Mouse (Mus musculus): ENCODE results near the gene Ccdc175. TPM values are rescaled to one million over a fixed set of nuclear protein-coding genes. Genes with fewer than 3 reads are reported as not detected.

Gene Ccdc175
- total RNA-seq, 2 experiments from 2014 or later = not detected

GRCm38 (mm10) chr12:72104027-72104426 is 80.8 kb downstream of the Ccdc175 start:
- no peak for DNase-seq (ENCODE audit: low spot score in 2 of 2)

- DNase-seq (ENCODE audit: low spot score in 2 of 2) = no peak
These were observed 82.1 kb downstream of the Ccdc175 start for GRCm38 (mm10) chr12:72102776-72103175.

- DNase-seq (ENCODE audit: low spot score in 2 of 2) = no peak
These were observed 87.9 kb downstream of the Ccdc175 start for GRCm38 (mm10) chr12:72096966-72097365.

GRCm38 (mm10) chr12:72089802-72090201 is 95.0 kb downstream of the Ccdc175 start:
- no peak for DNase-seq (ENCODE audit: low spot score in 2 of 2)

GRCm38 (mm10) chr12:72086166-72086825 is 98.5 kb downstream of the Ccdc175 start:
- DNase-seq (ENCODE audit: low spot score in 2 of 2) = peak in 1 of 2 experiments; percentile 19

GRCm38 (mm10) chr12:72085329-72086165 is 99.3 kb downstream of the Ccdc175 start, which contains the start of the genes L3hypdh and Jkamp:
Gene L3hypdh, minus strand, starts transcription at chr12:72085439.
Gene Jkamp, plus strand, starts transcription at chr12:72085589.
- DNase-seq (ENCODE audit: low spot score in 2 of 2) = peak; percentile 98 to 99

GRCm38 (mm10) chr12:72085024-72085328 is 99.9 kb downstream of the Ccdc175 start:
- DNase-seq (ENCODE audit: low spot score in 2 of 2) = no peak

- DNase-seq (ENCODE audit: low spot score in 2 of 2) = peak in 1 of 2 experiments; percentile 18
These were observed 100.4 kb downstream of the Ccdc175 start for GRCm38 (mm10) chr12:72084261-72085023.

GRCm38 (mm10) chr12:72083265-72083664 is 101.6 kb downstream of the Ccdc175 start:
- no peak for DNase-seq (ENCODE audit: low spot score in 2 of 2)

- no peak for DNase-seq (ENCODE audit: low spot score in 2 of 2)
These were observed 102.5 kb downstream of the Ccdc175 start for GRCm38 (mm10) chr12:72082370-72082769.

GRCm38 (mm10) chr12:72081961-72082360 is 102.9 kb downstream of the Ccdc175 start:
- DNase-seq (ENCODE audit: low spot score in 2 of 2) = no peak

GRCm38 (mm10) chr12:72078248-72078647 is 106.6 kb downstream of the Ccdc175 start:
- no peak for DNase-seq (ENCODE audit: low spot score in 2 of 2)

GRCm38 (mm10) chr12:72070327-72071269 is 114.2 kb downstream of the Ccdc175 start, which contains the start of gene Gpr135:
Gene Gpr135, minus strand, starts transcription at chr12:72071125.
- DNase-seq (ENCODE audit: low spot score in 2 of 2) = peak; percentile 81 to 90

GRCm38 (mm10) chr12:72069626-72070326 is 115.1 kb downstream of the Ccdc175 start:
- DNase-seq (ENCODE audit: low spot score in 2 of 2) = peak in 1 of 2 experiments; percentile 26

GRCm38 (mm10) chr12:72057780-72058179 is 127.0 kb downstream of the Ccdc175 start:
- DNase-seq (ENCODE audit: low spot score in 2 of 2) = no peak

GRCm38 (mm10) chr12:72053851-72054250 is 131.0 kb downstream of the Ccdc175 start:
- no peak for DNase-seq (ENCODE audit: low spot score in 2 of 2)

GRCm38 (mm10) chr12:72053303-72053702 is 131.5 kb downstream of the Ccdc175 start:
- DNase-seq (ENCODE audit: low spot score in 2 of 2) = peak in 1 of 2 experiments; percentile 49

GRCm38 (mm10) chr12:72052571-72052970 is 132.3 kb downstream of the Ccdc175 start:
- no peak for DNase-seq (ENCODE audit: low spot score in 2 of 2)

Measured in layer of hippocampus, adult 18-20 months (tissue).